Mouse (Mus musculus) CD4-positive, CD25-positive, alpha-beta regulatory T cell, adult 2 months (primary cell): ENCODE data around the gene Gm7361.
"Not testable (repeated sequence)": the region's sequence is repeated elsewhere in the genome, so short reads cannot be mapped to it uniquely, and the experiment has no call there.

Experiments used
- DNase-seq: peaks from one replicate; pipeline ENCODE4 v3.0.0-alpha.2; 2012; ENCODE audit warnings: low read depth, low spot score

Gm7361 gene

DNA sequence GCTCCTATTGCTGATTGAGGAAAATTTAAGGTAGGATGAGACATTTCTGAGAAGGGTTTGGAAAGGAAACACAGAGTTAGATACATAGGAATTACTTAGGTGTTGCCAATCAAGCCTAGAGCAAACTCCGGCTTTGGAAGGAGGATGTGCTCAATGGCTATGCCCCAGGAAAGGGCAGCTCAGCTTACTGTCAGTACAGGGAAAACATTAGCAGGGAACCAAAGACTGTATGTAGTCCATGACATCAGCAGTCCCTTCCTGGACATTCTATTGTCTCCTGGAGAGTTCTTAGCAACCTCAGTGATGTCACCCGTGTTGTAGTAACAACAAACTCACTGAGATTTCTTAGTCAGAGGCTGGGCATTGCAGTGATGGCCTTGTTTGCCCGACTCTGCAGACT lies at the start of gene Gm7361:
Gm7361 (plus strand) TSS at position 301 of the 400 bp plus-strand sequence.
- DNase-seq = not testable (repeated sequence)

DNA sequence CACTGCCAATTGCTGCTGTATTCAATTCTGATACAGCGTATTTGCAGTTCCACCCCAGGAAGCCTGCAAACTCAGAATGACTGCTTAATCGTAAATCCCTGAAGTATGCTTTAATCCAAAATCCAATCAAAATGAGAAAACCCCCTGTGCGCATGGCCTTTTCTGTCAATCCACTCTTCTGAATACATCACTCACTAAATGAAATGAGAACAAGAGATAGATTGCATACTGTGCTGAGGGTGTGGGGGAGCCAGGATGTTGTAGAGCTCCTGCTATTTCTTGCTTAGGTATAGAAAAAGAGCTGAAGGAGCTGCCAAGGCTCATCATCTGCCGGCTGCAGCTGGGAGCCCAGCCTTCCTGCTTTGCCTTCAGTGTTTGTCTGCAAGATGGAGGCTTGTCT lies 46.5 kb upstream of the Gm7361 start:
- no peak for DNase-seq

DNA sequence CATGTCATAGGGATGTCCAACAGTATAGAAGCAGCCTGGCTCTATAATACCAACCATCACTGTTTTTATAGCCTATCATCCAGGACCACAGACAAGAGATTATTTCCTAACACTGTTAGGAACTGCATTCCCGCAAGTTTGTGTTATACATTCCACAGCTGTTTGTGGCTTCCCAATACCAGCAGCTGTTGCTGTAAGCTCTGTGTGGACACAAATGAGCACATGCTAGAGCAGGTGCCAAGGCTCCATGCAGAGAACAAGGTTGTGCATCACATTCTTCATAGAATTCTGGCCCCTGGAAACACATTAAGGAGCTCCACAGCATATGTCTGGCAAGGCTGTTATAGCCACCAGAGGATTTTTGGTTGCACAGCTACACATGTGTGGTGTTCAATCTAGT lies 35.4 kb upstream of the Gm7361 start:
- no peak for DNase-seq

DNA sequence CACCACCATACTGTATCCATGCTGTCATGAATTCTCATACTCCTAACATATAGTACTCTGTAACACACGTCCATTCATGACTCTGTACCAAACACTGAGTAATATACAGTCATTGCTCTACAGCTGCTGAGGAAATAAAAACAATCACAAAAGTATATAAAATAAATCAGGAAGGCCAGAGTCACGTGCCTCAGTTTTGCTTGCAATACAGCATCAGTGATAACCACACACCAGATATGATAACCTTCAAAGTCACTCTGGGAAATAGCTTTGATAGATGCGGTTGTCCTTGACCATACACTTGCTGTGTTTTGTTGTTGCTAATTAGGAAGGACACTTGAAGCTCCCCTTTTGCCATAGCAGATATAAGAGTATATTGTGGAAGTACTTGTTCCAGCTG lies 9.2 kb downstream of the Gm7361 start:
- not testable (repeated sequence) for DNase-seq

DNA sequence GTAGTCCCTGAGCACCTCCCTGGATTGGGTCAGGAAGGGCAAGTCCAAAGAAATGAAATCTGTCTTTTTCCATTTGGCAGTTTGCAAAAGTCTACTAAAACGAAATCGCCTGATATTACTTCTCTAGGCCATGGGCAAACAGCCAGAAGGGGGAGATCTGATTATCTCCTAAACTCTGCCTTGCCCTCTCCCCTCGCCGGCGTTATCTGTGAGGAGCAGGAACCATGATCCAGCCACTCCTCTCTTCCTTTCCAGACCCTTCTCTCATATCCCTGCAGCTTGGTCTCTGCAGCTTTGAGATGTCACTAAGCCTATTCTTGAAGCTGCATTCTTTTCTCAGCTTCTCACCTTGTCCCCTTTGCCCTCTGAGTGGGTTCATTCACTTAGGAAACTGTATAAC lies 22.9 kb downstream of the Gm7361 start:
- DNase-seq = no peak

DNA sequence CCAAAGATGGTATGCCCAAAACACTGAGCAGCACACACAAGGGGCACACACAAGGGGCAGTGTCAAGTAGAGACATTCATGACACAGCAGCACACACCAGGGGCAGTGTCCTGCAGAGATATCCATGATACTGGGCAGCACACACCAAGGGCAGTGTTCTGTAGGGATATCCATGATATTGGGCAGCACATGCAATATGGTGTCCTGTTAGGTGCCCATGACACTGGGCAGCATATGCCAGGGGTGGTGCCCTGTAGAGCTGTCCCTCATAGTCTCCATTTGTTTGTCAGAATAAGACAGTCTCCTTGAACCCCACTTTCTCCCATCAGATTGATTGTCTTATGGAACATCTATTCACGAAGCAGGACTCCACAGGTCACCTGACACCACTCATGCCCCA lies 24.2 kb downstream of the Gm7361 start:
- no peak for DNase-seq

DNA sequence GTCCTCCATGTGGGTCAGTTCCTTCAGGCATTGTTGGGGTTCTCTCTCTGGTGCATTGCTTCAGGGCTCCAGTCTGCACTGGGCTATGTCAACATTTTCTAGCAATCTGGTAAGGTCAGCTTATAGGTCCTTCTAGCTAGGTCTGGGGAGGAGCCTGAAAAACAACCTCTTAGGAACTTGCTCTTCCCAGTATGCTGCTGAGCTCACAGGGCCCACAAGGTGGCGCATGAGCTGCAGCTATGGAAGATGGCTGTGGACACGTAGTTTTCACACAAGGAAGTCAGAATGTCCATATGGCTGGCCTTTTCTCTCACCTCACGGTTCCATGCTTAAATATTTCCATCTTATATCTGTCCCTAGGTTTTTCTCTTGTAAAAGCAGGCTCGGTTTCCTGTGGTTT lies 24.8 kb downstream of the Gm7361 start:
- DNase-seq = no peak

DNA sequence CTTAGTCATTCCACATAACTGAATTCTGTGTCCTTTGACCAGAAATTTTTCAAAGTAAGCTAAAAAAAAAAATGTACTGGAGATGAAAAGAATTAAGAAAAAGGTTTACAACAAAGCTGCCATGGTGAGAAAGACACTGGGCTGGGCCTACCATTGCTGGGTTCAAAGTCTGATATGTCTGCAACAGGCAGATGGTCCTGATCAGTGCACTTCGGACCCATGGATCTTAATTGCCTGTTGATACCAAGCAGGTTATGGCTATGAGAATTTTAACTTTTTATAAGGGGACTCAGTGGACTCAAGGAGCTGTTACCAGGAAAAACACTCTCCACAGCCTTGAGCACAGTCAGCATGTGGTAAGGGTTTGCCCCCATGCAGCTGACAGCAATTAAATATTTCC lies 25.9 kb downstream of the Gm7361 start:
- no peak for DNase-seq

DNA sequence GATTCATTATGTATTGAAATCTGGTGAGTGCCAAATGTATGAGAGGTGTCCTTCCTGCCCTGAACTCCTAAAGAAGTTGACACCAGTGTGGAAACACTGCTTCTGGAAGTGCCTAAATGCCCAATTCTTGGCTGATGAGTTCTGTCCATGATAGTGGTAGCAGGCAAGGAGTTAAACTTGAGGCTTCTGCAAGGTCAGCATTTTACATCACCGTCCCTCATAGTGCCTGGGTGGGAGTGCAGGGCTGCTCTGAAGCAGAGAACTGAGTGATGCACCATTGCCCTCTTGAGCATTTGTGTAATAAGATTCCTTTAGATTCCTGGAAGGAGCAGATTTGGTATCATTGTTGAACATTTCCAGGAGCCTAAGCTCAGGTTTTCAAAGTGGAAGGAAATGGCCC lies 34.1 kb downstream of the Gm7361 start:
- no peak for DNase-seq

DNA sequence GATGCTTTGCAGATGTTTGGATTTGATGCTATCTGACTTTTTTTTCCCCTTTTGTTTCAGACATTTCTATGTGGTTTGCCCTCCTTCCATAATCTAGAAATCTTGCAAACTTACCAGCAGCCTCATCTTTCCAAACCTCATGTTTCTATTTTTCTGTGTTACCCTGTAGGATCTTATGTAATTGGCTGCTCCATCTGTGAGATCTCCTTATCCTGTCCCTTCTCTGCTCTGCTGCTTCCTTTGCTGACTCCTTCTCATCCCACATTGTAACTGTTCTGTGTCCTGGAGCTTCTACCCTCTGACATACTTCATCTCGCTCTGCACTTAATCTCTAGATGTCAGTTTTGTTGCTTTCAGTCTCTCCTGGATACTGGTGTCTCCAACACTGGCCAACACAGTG lies 35.8 kb downstream of the Gm7361 start:
- no peak for DNase-seq
